Mouse (Mus musculus): ENCODE results near the gene Olfr1404.

DNA sequence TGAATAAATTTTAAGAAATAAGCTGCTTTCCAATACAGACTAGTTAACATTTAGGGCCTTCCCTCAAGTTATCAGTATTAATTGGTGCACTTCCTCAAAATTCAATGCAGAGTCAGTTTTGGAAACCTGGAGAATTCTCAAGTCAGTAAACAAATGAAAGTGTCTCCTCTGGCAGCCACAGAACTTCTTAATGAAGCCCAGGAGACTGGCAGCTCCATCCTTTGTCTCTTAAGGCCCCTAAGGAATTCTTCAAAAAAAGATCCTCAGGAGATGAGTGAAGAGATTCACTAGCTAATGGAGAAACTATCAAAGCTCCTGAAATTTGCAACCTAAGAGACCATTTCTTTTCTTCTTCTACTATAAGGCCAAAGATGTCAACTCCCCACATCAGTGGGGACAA is 53.5 kb downstream of the Olfr1404 start, which contains the start of gene Olfr418:
- TF ChIP-seq CTCF (IDR thresholded peaks at IDR 0.05; ENCODE audit: borderline replicate concordance, insufficient read depth, low read depth, low read length) (no peak), POLR2A (IDR thresholded peaks at IDR 0.05; ENCODE audit: borderline replicate concordance, insufficient read depth, low read length) (no peak)
